15 mouse cellular contexts compared by ENCODE assay signal in genomic region chr14:8621164-8621563, GRCm38 (mm10). TPM values are rescaled to one million over a fixed set of nuclear protein-coding genes. Genes with fewer than 3 reads are reported as not detected.
A peak's percentile ranks its signal among the peaks of the same experiment; 100 is the strongest.
DNase-seq lines count a peak whose midpoint lies in the region; ATAC-seq lines count a peak whose summit lies in the region.
"Had no signal": no experiment of that assay in that cellular context is flagged by ENCODE, and none has a peak within 500 bp of the region (broad histone marks: within the 10 kb centered on the region; RNA-seq: fewer than 3 reads in every experiment).

No protein-coding gene starts in this region.

- intact Hi-C loops in heart, postnatal 25 days (cut with DNase I), result no loop called here

- WGBS in intestine, embryonic 15.5 days, result 42% methylated on average over 6 of the region's 6 CpGs

- H3K27me3 ChIP-seq in intestine, embryonic 15.5 days (replicated peaks), result no peaks in the 10 kb centered on the region
- H3K27me3 ChIP-seq: liver, embryonic 12.5 days; midbrain, embryonic 15.5 days; neural tube, embryonic 13.5 days had no signal

- H3K4me1 ChIP-seq in intestine, embryonic 15.5 days (replicated peaks), result no peaks in the 10 kb centered on the region
- H3K4me1 ChIP-seq: liver, embryonic 12.5 days; midbrain, embryonic 15.5 days; neural tube, embryonic 13.5 days had no signal

- H3K9ac ChIP-seq in intestine, embryonic 15.5 days, result no peak overlapping the region
- H3K9ac ChIP-seq: liver, embryonic 12.5 days; midbrain, embryonic 15.5 days; neural tube, embryonic 13.5 days had no signal

- no peak overlapping the region for H3K4me2 ChIP-seq in intestine, embryonic 15.5 days (replicated peaks)
- H3K4me2 ChIP-seq: liver, embryonic 12.5 days; midbrain, embryonic 15.5 days; neural tube, embryonic 13.5 days had no signal

- peak; percentile 1 to 15 for DNase-seq in heart, adult 9 months (ENCODE audit: low spot score in 2 of 2)
- no peak for DNase-seq in heart, postnatal 25 days (ENCODE audit: low spot score)
- DNase-seq in lung, postnatal 10 days, result peak; percentile 23
- DNase-seq in lung, postnatal 25 days (ENCODE audit: low spot score), result no peak
- DNase-seq in ZHBTc4 (ENCODE audit: low read depth, low spot score), result peak; percentile 81
- DNase-seq in retina, embryonic 14.5 days (ENCODE audit: low spot score), result peak; percentile 15
- no peak for DNase-seq in yolk sac, embryonic 10.5 days (ENCODE audit: low spot score)
- DNase-seq: cerebellum, adult 9-11 months; right cerebral cortex, adult 18-20 months had no signal

- no peaks in the 10 kb centered on the region for H3K36me3 ChIP-seq in intestine, embryonic 15.5 days
- H3K36me3 ChIP-seq: liver, embryonic 12.5 days; midbrain, embryonic 15.5 days; neural tube, embryonic 13.5 days had no signal

- H3K4me3 ChIP-seq in intestine, embryonic 15.5 days (replicated peaks), result no peak overlapping the region
- H3K4me3 ChIP-seq: liver, embryonic 12.5 days; midbrain, embryonic 15.5 days; neural tube, embryonic 13.5 days had no signal

- no peak overlapping the region for H3K27ac ChIP-seq in intestine, embryonic 15.5 days
- H3K27ac ChIP-seq: liver, embryonic 12.5 days; macrophage; midbrain, embryonic 15.5 days; neural tube, embryonic 13.5 days had no signal

- no peak for ATAC-seq in intestine, embryonic 15.5 days
- ATAC-seq: hindbrain, embryonic 16.5 days; liver, embryonic 12.5 days; midbrain, embryonic 15.5 days had no signal

- H3K9me3 ChIP-seq in intestine, embryonic 15.5 days, result no peaks in the 10 kb centered on the region
- H3K9me3 ChIP-seq: liver, embryonic 12.5 days; midbrain, embryonic 15.5 days; neural tube, embryonic 13.5 days had no signal

RNA-seq across cellular contexts. Expression of gene 4930452B06Rik, which starts 44.9 kb away (rescaled TPM):
- total RNA-seq in heart, postnatal 25 days (2021), result 1 to 10 TPM; 2.1 to 2.3 TPM
- 6.1 and 6.4 TPM in 2 replicates for polyA plus RNA-seq in intestine, embryonic 15.5 days (2015; fragmentation: Nextera tagmentation; extraction: Ambion mirVana)
- polyA plus RNA-seq: macrophage had no signal

Comparison
In these comparisons a context has a peak if more than half of its experiments do, and no peak if none do; other contexts are left out.
1. DNase-seq: peak in heart, adult 9 months (2 of 2), lung, postnatal 10 days (single experiment), ZHBTc4 (single experiment) and retina, embryonic 14.5 days (single experiment); none in heart, postnatal 25 days (single experiment), lung, postnatal 25 days (single experiment) and yolk sac, embryonic 10.5 days (single experiment).